Mouse (Mus musculus) myocyte (in vitro differentiated cells): ENCODE measurements around the gene Ssbp2. TPM values are rescaled to one million over a fixed set of nuclear protein-coding genes. Genes with fewer than 3 reads are reported as not detected.

ENCODE experiments used
- H3K27me3 ChIP-seq: one replicate; pipeline ENCODE4 v1.6.1; 2011; ENCODE audit not compliant: control insufficient read depth, insufficient read depth, insufficient read length
- H3K36me3 ChIP-seq: one replicate; pipeline ENCODE4 v1.6.1; 2011; ENCODE audit not compliant: control insufficient read depth, insufficient read depth
- H3K4me2 ChIP-seq: one replicate; pipeline ENCODE4 v1.6.1; 2011; ENCODE audit warnings: low read depth, control low read depth
- H3K4me3 ChIP-seq: one replicate; pipeline ENCODE4 v1.5.1; 2011; ENCODE audit warnings: mild to moderate bottlenecking, control low read depth, moderate library complexity
- H3K79me2 ChIP-seq: one replicate; pipeline ENCODE4 v1.6.1; 2011; ENCODE audit not compliant: control insufficient read depth, insufficient read depth
- H3ac ChIP-seq: one replicate; pipeline ENCODE4 v1.6.1; 2011; ENCODE audit not compliant: control insufficient read depth, insufficient read length
- CEBPB ChIP-seq: IDR thresholded peaks from 2 replicates; pipeline ENCODE4 v1.6.1; 2011; ENCODE audit warnings: mild to moderate bottlenecking, moderate library complexity; ENCODE audit not compliant: poor library complexity, insufficient read depth, severe bottlenecking
- E2F4 ChIP-seq: IDR thresholded peaks from one replicate; pipeline ENCODE4 v1.6.1; 2011; ENCODE audit warnings: mild to moderate bottlenecking, control low read depth, moderate library complexity; ENCODE audit not compliant: insufficient read depth
- MAX ChIP-seq: IDR thresholded peaks from one replicate; pipeline ENCODE4 v1.6.1; 2011; ENCODE audit warnings: low read depth, mild to moderate bottlenecking, control low read depth
- MYOD1 ChIP-seq, 3 experiments: IDR thresholded peaks; one replicate each; pipeline ENCODE4 v1.6.1; 2011; ENCODE audit warnings: control low read depth in 2 of 3, low read depth in 2 of 3, mild to moderate bottlenecking in 2 of 3, moderate library complexity in 1 of 3; ENCODE audit not compliant: insufficient read length in 2 of 3, control insufficient read depth in 1 of 3
- MYOG ChIP-seq, 3 experiments: IDR thresholded peaks; one replicate each; pipeline ENCODE4 v1.6.1; 2011; ENCODE audit warnings: control low read depth in 2 of 3, low read depth in 2 of 3, mild to moderate bottlenecking in 2 of 3; ENCODE audit not compliant: insufficient read length in 2 of 3, control insufficient read depth in 1 of 3, insufficient read depth in 1 of 3
- POLR2A ChIP-seq: IDR thresholded peaks from one replicate; pipeline ENCODE4 v1.6.1; 2011; ENCODE audit warnings: low read depth, mild to moderate bottlenecking, control low read depth, moderate library complexity; ENCODE audit not compliant: insufficient read length
- POLR2AphosphoS2 ChIP-seq: IDR thresholded peaks from one replicate; pipeline ENCODE4 v1.6.1; 2011; ENCODE audit warnings: low read depth, control low read depth; ENCODE audit not compliant: insufficient read length
- REST ChIP-seq: IDR thresholded peaks from one replicate; pipeline ENCODE4 v1.6.1; 2011; ENCODE audit warnings: mild to moderate bottlenecking, control low read depth, moderate library complexity; ENCODE audit not compliant: insufficient read depth, insufficient read length
- SRF ChIP-seq: IDR thresholded peaks from one replicate; pipeline ENCODE4 v1.6.1; 2011; ENCODE audit warnings: low read depth; ENCODE audit not compliant: control insufficient read depth, insufficient read length
- TCF12 ChIP-seq: IDR thresholded peaks from one replicate; pipeline ENCODE4 v1.6.1; 2011; ENCODE audit warnings: mild to moderate bottlenecking, control low read depth; ENCODE audit not compliant: poor library complexity, insufficient read depth, severe bottlenecking
- TCF3 ChIP-seq: IDR thresholded peaks from one replicate; pipeline ENCODE4 v1.6.1; 2011; ENCODE audit warnings: low read depth, control low read depth; ENCODE audit not compliant: insufficient read length
- USF1 ChIP-seq: IDR thresholded peaks from one replicate; pipeline ENCODE4 v1.6.1; 2011; ENCODE audit warnings: low read depth, mild to moderate bottlenecking, control low read depth, moderate library complexity
- polyA plus RNA-seq: library from polyadenylated mRNA; unstranded; fragments of >200 nt; fragmentation: generic; extraction: Trizol; gene quantifications from one replicate; pipeline ENCODE4 v1.2.1, GENCODE M21; 2012; ENCODE audit warnings: missing spikeins

Ssbp2 gene
- polyA plus RNA-seq, 1 experiment, result 52.1 TPM

DNA sequence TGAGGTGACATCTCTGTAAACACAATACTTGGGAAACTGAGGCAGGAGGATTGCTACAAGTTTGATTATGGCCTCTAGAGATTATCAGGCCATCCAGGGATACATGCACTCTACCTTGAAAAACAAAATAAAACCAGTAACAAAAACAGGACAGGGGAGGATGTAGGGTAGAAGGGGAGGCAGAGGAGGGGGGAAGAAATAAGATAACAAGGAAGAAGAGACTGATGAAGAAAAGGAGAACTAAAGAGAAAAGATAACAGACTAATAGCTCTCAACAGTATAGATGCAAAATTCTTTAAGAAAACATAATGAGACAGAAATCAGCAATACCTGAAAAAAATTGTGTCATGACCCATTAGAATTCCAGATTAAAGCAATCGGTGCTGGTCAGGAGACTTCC lies 277.1 kb downstream of the Ssbp2 start:
- H3ac ChIP-seq, result no peak overlapping the region
- H3K79me2 ChIP-seq, result peaks cover 3% of the 10 kb centered on the region
- H3K27me3 ChIP-seq, result no peaks in the 10 kb centered on the region
- H3K4me3 ChIP-seq, result no peak overlapping the region
- no peaks in the 10 kb centered on the region for H3K36me3 ChIP-seq
- no peak for TF ChIP-seq TCF12
- TF ChIP-seq MAX, result no peak
- no peak for TF ChIP-seq USF1
- no peak for TF ChIP-seq SRF
- TF ChIP-seq CEBPB, result no peak
- TF ChIP-seq MYOG (IDR thresholded peaks at IDR 0.05; ENCODE audit: control insufficient read depth in 1 of 3, insufficient read depth in 1 of 3, insufficient read length in 2 of 3, low read depth in 2 of 3), result no peak
- no peak for TF ChIP-seq REST
- TF ChIP-seq E2F4, result no peak
- no peak for TF ChIP-seq TCF3
- TF ChIP-seq POLR2AphosphoS2, result no peak
- no peak for TF ChIP-seq MYOD1 (IDR thresholded peaks at IDR 0.05; ENCODE audit: control insufficient read depth in 1 of 3, insufficient read length in 2 of 3, low read depth in 2 of 3)
- no peak overlapping the region for H3K4me2 ChIP-seq

DNA sequence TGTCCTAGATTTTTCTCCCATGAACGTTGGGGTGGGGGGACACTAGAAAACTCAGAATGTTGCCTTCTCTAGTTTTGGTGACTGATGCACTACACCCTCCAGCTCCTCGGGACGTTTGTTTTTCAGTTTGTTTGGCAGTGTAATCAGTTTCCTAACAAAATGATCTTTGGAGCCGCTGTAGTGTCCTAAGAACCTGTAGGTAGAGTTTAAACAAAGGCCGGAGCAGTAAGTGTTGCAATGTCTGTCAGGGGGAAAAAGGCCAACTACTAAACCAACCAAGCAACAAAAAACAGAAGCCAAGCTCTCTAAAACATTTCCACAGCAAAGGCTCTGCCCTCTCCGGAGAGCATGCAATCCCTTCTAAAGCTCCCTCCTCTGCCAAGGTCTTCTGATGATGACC lies 280.8 kb downstream of the Ssbp2 start:
- Histone ChIP-seq H3K4me3 (peak overlapping the region; percentile 13), H3K4me2 (peak overlapping the region; percentile 72), H3K79me2 (peaks cover 3% of the 10 kb centered on the region), H3K27me3 (no peaks in the 10 kb centered on the region), H3K36me3 (no peaks in the 10 kb centered on the region), H3ac (peak overlapping the region; percentile 85)
- no peak for TF ChIP-seq MYOG (IDR thresholded peaks at IDR 0.05; ENCODE audit: control insufficient read depth in 1 of 3, insufficient read depth in 1 of 3, insufficient read length in 2 of 3, low read depth in 2 of 3)
- no peak for TF ChIP-seq SRF
- no peak for TF ChIP-seq USF1
- no peak for TF ChIP-seq MYOD1 (IDR thresholded peaks at IDR 0.05; ENCODE audit: control insufficient read depth in 1 of 3, insufficient read length in 2 of 3, low read depth in 2 of 3)
- TF ChIP-seq CEBPB, result no peak
- TF ChIP-seq TCF12, result no peak
- no peak for TF ChIP-seq E2F4
- no peak for TF ChIP-seq POLR2AphosphoS2
- no peak for TF ChIP-seq REST
- no peak for TF ChIP-seq TCF3
- TF ChIP-seq POLR2A, result no peak
- TF ChIP-seq MAX, result no peak

DNA sequence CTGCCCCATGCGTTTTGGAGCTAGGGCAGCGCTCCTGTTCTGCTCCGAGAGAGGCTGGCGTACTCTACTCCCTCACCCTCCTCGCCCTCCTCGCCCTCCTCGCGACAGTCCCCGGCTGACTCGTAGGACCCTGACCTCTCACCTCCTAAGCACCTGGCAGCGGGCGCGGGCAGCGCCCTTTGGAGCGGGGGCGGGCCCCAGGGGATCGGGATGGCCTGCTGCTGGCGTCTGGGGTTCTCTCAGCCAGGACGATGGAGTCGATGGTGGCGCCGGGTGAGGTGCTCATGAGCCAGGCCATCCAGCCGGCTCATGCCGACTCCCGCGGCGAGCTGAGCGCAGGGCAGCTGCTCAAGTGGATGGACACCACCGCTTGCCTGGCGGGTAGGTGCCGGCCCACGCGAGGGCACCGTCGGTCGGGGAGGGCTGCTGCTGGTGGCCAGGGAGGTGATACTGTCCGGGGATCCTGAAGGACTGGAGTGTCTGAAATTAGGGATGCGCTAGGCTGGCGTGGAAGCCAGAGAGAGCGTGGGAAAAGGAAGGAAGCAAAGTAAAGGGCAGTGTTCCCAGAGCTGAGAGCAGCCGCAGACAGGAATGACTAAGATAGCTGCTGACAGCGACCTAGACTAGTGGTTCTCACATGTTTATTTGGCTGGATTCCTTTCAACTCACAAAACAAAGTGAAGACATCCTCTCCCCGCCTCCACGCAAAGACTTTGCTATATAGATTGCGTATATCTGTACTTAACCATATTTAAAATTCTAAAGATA lies 281.4 kb downstream of the Ssbp2 start, which contains the start of gene Acot12:
Gene Acot12 (plus strand): TSS at position 233 of the 768 bp plus-strand sequence.
- H3K27me3 ChIP-seq, result no peaks in the 10 kb centered on the region
- H3K4me3 ChIP-seq, result peak within 1 kb of the TSS; percentile 13
- TF ChIP-seq MYOG (IDR thresholded peaks at IDR 0.05; ENCODE audit: control insufficient read depth in 1 of 3, insufficient read depth in 1 of 3, insufficient read length in 2 of 3, low read depth in 2 of 3), result peak in 2 of 3 experiments; percentile 34 to 44
- TF ChIP-seq MAX, result no peak
- TF ChIP-seq MYOD1 (IDR thresholded peaks at IDR 0.05; ENCODE audit: control insufficient read depth in 1 of 3, insufficient read length in 2 of 3, low read depth in 2 of 3), result peak in 2 of 3 experiments; percentile 59 to 67
- H3ac ChIP-seq, result peak within 1 kb of the TSS; percentile 85
- peaks cover 3% of the 10 kb centered on the region for H3K79me2 ChIP-seq
- no peaks in the 10 kb centered on the region for H3K36me3 ChIP-seq
- peak within 1 kb of the TSS; percentile 72 for H3K4me2 ChIP-seq

DNA sequence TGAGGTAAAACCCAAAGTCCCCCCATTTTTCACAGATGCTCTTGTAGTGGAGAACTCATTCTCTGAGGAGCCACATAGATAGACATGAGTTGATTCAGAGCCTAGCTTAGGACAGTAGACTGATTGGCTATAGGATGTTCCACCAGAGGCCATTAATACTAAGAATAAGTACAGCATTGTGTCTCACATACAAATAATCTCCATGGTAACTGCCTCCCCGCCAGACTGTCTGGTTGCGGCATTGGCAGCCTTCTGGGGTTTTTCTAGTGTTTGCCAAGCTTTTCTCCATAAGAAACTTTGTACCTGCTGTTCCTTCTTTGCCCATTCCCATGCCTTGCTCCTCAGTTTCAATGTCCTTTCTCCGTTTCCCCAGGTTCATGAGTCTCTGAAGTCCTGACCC lies 283.1 kb downstream of the Ssbp2 start:
- Histone ChIP-seq H3K4me2 (no peak overlapping the region), H3K4me3 (no peak overlapping the region), H3K27me3 (no peaks in the 10 kb centered on the region), H3K79me2 (peaks cover 3% of the 10 kb centered on the region), H3ac (no peak overlapping the region), H3K36me3 (no peaks in the 10 kb centered on the region)
- TF ChIP-seq POLR2AphosphoS2, result no peak
- TF ChIP-seq TCF12, result no peak
- no peak for TF ChIP-seq USF1
- TF ChIP-seq SRF, result no peak
- no peak for TF ChIP-seq REST

DNA sequence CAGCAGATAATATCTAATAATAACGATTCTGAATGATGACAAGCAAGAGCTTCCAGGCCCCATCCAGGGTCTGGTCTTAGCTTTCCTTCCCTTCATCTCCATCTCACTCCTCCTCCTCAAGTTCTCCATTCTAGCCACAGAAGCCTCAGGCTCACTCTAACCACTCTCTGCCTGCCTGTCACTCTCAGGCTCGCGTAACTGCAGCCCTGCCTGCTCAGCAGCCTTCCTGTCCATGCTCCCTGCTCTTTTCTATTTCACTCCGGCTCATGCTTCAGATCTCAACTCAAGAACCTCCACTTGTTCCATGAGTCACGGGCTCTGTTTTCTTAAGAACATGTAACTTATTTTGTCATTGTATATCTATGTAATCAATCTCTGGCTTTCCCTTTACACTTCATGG lies 286.4 kb downstream of the Ssbp2 start:
- TF ChIP-seq SRF, result no peak
- no peak for TF ChIP-seq POLR2A
- no peak for TF ChIP-seq CEBPB
- no peak for TF ChIP-seq MYOD1 (IDR thresholded peaks at IDR 0.05; ENCODE audit: control insufficient read depth in 1 of 3, insufficient read length in 2 of 3, low read depth in 2 of 3)
- TF ChIP-seq E2F4, result no peak
- no peak for TF ChIP-seq POLR2AphosphoS2
- TF ChIP-seq TCF12, result no peak
- no peak for TF ChIP-seq REST
- no peak for TF ChIP-seq MYOG (IDR thresholded peaks at IDR 0.05; ENCODE audit: control insufficient read depth in 1 of 3, insufficient read depth in 1 of 3, insufficient read length in 2 of 3, low read depth in 2 of 3)
- no peak for TF ChIP-seq TCF3

More for the DNA sequence above, 286.4 kb downstream of the Ssbp2 start:
- no peaks in the 10 kb centered on the region for H3K79me2 ChIP-seq
- H3K36me3 ChIP-seq, result no peaks in the 10 kb centered on the region
- H3K4me2 ChIP-seq, result no peak overlapping the region
- no peaks in the 10 kb centered on the region for H3K27me3 ChIP-seq
- H3ac ChIP-seq, result no peak overlapping the region
- H3K4me3 ChIP-seq, result no peak overlapping the region
